Mouse (Mus musculus) cerebellum, adult 2 months (tissue): ENCODE data around the gene Hic1.

Experiments used
- CTCF ChIP-seq: fragments of 200-500 bp; IDR thresholded peaks from 2 replicates; pipeline ENCODE4 v1.5.1; 2011; ENCODE audit warnings: low read depth, mild to moderate bottlenecking, control low read depth, low read length, moderate library complexity, borderline replicate concordance; ENCODE audit not compliant: insufficient read depth
- POLR2A ChIP-seq: fragments of 200-500 bp; IDR thresholded peaks from 2 replicates; pipeline ENCODE4 v1.6.1; 2011; ENCODE audit warnings: low read length, control low read depth, borderline replicate concordance; ENCODE audit not compliant: insufficient read depth

GRCm38 (mm10) chr11:75133391-75133790, 35.9 kb downstream of the Hic1 start:
- TF ChIP-seq POLR2A (no peak), CTCF (no peak)
